Mouse (Mus musculus) ES-Bruce4 (cell line): ENCODE results near the gene Heg1. TPM values are rescaled to one million over a fixed set of nuclear protein-coding genes. Genes with fewer than 3 reads are reported as not detected.

Experiments
- H3K27ac ChIP-seq: 2 replicates; pipeline ENCODE4 v1.5.1; 2012; ENCODE audit warnings: low read length, inconsistent platforms; ENCODE audit not compliant: insufficient read depth
- H3K27me3 ChIP-seq: 2 replicates; pipeline ENCODE4 v1.6.1; 2012; ENCODE audit warnings: mild to moderate bottlenecking, low read length, inconsistent platforms; ENCODE audit not compliant: control insufficient read depth, poor library complexity, insufficient read depth, severe bottlenecking
- H3K36me3 ChIP-seq: 2 replicates; pipeline ENCODE4 v1.6.1; 2012; ENCODE audit warnings: inconsistent platforms, mild to moderate bottlenecking, low read length, moderate library complexity; ENCODE audit not compliant: control insufficient read depth, poor library complexity, insufficient read depth, severe bottlenecking
- H3K4me1 ChIP-seq: one replicate; pipeline ENCODE4 v1.8.1; 2011; ENCODE audit warnings: low read length; ENCODE audit not compliant: control insufficient read depth, insufficient read depth
- H3K4me3 ChIP-seq: 2 replicates; pipeline ENCODE4 v1.5.1; 2011; ENCODE audit warnings: low read depth, mild to moderate bottlenecking, low read length
- H3K9ac ChIP-seq: 2 replicates; pipeline ENCODE4 v1.6.1; 2012; ENCODE audit warnings: low read depth, mild to moderate bottlenecking, inconsistent platforms; ENCODE audit not compliant: poor library complexity, severe bottlenecking
- H3K9me3 ChIP-seq: replicated peaks from 2 replicates; pipeline ENCODE4 v1.6.1; 2012; ENCODE audit warnings: mild to moderate bottlenecking, low read length, inconsistent platforms; ENCODE audit not compliant: control insufficient read depth, poor library complexity, insufficient read depth, severe bottlenecking
- CTCF ChIP-seq: IDR thresholded peaks from one replicate; pipeline ENCODE4 v1.8.1; 2011; ENCODE audit warnings: low read depth, low read length
- EP300 ChIP-seq: IDR thresholded peaks from 2 replicates; pipeline ENCODE4 v1.6.1; 2011; ENCODE audit warnings: low read depth, low read length; ENCODE audit not compliant: insufficient read depth
- POLR2A ChIP-seq: IDR thresholded peaks from one replicate; pipeline ENCODE4 v1.8.1; 2011; ENCODE audit warnings: low read length; ENCODE audit not compliant: insufficient read depth
- polyA plus RNA-seq: library from polyadenylated mRNA; stranded (reverse); fragments of >200 nt; gene quantifications from 2 replicates; pipeline ENCODE4 v1.2.4, GENCODE M21; 2011; ENCODE audit warnings: low read depth; ENCODE audit not compliant: missing spikeins, insufficient read depth, insufficient read length

Heg1 gene
- polyA plus RNA-seq, 1 experiment: 21.7 TPM

DNA sequence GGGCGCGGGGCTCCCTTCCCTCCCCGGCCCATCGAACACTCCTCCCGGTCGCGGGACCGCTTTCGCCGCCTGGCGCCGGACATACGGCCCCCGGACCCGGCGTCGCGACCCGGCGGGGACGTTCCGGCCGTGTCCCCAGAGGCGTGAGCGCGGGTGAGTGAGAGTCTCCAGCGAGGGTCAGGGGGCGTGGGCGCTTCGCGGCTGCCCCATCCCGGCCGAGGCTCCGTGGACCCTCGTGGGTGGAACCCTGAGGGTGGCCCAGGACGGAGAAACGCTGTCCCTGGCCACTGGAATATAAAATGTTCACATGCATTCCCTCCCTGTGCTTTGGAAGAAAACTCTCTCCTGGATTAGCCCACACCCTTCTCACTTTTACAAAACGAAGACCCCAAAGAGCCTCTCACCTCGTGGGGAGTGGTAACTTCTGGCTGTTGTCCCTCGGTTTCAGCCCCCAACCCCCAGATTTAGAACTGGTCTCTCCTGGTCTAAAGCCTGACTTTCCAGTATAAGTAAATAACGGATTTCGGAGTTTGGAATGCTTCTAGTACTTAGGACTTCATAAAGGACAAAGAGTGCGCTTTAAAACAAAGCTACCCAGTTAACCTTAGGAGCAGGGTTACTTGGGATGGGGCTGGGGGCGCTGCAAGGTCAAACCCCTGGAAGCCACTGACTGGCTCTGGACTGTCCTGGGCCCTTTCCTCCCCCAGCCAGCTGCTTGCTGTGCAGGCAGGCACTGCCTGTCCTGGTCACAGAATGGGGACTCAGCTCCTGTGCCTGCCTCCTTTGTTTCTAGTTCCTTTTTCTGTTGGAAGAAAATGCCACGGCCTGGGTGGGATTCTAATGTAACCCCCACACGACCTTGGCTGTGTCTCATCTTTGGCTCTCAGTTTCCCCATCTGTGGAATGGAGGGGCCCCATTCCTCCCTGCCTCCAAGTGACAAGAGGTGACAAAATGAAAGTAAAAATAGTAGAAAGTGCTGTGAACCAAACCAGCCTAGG, 832 bp downstream of the Heg1 start:
- TF ChIP-seq EP300 (no peak), CTCF (no peak), POLR2A (no peak)
- peak overlapping the region; percentile 56 for H3K4me3 ChIP-seq
- peaks cover 8% of the 10 kb centered on the region; the same call in 1 of the 2 replicates for H3K27me3 ChIP-seq
- no peaks in the 10 kb centered on the region for H3K36me3 ChIP-seq
- peaks cover 9% of the 10 kb centered on the region for H3K4me1 ChIP-seq
- H3K9ac ChIP-seq: peak overlapping the region; percentile 88
- H3K27ac ChIP-seq: no peak overlapping the region
- H3K9me3 ChIP-seq: no peaks in the 10 kb centered on the region

DNA sequence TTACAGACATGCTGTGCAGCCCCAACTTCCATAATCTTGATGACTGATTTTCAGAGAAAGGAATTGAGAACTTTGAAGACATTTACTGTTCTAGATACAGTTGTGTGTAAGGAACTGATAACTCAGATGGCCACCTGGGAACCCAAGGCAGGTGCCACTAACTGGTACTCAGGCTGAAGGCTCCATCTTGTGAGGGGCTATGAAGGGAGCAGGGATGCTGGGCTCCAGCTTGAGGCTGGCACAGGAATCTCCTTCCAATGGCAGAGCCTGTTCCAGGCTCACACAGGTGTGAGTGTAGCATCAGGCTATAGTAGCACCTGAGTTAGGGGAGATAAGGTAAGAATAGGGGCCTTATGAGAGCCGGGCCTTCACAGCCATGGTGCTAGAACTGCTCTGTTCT, 1.9 kb downstream of the Heg1 start:
- Histone ChIP-seq H3K4me3 (no peak overlapping the region), H3K9me3 (no peaks in the 10 kb centered on the region), H3K4me1 (peaks cover 4% of the 10 kb centered on the region), H3K9ac (no peak overlapping the region), H3K27ac (no peak overlapping the region), H3K36me3 (no peaks in the 10 kb centered on the region), H3K27me3 (peaks cover 8% of the 10 kb centered on the region; the same call in 1 of the 2 replicates)
- TF ChIP-seq CTCF (no peak), POLR2A (no peak), EP300 (no peak)

DNA sequence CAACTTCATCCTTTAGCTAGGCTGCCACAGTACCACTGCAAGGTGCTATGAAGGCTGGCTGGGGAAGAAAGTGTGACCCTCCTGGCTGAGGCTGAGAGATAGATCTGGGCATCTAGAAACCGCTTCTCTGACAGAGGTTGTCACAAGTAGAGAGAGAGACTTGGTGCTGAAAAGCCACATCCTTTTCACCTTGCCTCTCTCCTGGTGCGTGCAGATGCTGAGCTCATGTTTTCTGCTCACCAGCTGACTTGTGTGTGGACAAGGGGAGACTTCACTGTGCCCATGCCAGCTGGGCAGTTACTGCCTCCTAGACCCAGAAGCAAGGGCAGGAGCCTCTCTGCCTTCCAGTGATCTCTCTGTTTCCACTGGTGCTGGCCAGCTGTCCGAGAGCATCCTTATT, 3.6 kb downstream of the Heg1 start:
- peaks cover 4% of the 10 kb centered on the region for H3K4me1 ChIP-seq
- H3K27me3 ChIP-seq: peaks cover 8% of the 10 kb centered on the region; the same call in 1 of the 2 replicates
- no peaks in the 10 kb centered on the region for H3K9me3 ChIP-seq
- no peaks in the 10 kb centered on the region for H3K36me3 ChIP-seq
- H3K27ac ChIP-seq: no peak overlapping the region
- H3K9ac ChIP-seq: no peak overlapping the region
- no peak overlapping the region for H3K4me3 ChIP-seq
- TF ChIP-seq POLR2A (no peak), EP300 (no peak), CTCF (no peak)

DNA sequence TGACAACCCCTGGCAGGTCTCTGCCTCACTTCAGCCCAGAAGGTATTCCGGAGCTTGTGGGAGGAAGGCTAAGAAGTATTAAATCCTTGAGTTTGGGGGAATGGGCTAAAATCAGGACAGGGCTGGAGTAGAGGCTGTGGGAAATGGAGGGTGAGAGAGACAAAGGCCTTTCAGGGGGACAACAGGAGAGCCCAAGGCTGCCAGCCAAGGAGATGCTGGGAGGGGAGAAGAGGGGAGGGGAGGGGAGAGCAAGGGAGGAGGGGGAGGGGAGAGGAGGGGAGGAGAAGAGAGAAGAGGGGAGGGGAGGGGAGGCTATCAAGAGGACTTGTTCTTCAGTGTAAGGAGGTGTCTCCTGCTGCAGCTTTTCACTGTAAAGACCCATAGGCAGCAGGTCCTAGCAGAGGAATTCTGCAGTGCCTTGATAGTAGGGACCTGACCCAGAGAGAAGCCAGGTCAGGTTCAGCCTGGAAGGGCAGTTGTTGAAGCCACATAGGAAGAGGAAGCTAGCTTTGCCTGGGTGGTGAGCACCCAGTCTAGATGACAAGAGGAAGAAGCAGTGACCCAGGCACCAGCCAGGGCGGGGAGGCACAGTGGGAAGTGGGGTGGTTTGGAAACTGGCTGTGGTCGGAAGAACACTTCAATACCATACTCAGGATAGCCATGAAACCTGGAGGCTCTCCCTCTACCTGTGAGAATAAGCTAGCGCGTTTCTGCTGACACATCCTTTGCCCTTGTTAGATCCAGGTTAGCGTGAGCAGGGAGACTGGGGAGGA, 7.0 kb downstream of the Heg1 start:
- no peak overlapping the region for H3K4me3 ChIP-seq
- TF ChIP-seq EP300 (no peak), CTCF (no peak), POLR2A (no peak)
- no peaks in the 10 kb centered on the region for H3K4me1 ChIP-seq
- H3K27ac ChIP-seq: no peak overlapping the region
- no peaks in the 10 kb centered on the region for H3K9me3 ChIP-seq
- H3K27me3 ChIP-seq: no peaks in the 10 kb centered on the region
- H3K36me3 ChIP-seq: no peaks in the 10 kb centered on the region
- no peak overlapping the region for H3K9ac ChIP-seq

DNA sequence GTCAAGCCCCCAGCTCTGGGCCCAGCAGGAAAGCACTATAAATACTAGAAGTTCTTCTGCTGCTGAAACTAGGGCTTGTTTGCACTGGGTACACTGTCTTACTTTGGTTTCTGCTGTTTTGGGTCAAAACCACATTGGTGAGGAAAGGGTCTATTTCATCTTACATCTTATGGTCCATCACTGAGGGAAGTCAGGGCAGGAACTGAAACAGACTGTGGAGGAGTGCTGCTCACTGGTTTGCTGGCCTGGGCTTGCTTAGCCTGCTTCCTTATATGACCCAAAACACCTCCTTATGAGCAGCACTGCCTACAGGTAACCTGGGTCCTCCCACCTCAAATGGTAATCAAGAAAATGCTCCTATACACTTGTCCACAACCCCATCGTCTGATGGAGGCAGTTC, 9.4 kb downstream of the Heg1 start:
- no peak for TF ChIP-seq POLR2A
- TF ChIP-seq CTCF: no peak
- TF ChIP-seq EP300: no peak
- no peaks in the 10 kb centered on the region for H3K27me3 ChIP-seq
- no peak overlapping the region for H3K27ac ChIP-seq
- H3K4me3 ChIP-seq: no peak overlapping the region
- H3K4me1 ChIP-seq: no peaks in the 10 kb centered on the region
- no peaks in the 10 kb centered on the region for H3K9me3 ChIP-seq
- no peak overlapping the region for H3K9ac ChIP-seq
- no peaks in the 10 kb centered on the region for H3K36me3 ChIP-seq
